Mouse (Mus musculus) activated CD4-positive, CD25-positive, alpha-beta regulatory T cell, adult 4 months (primary cell): ENCODE results near the gene Pank3. TPM values are rescaled to one million over a fixed set of nuclear protein-coding genes. Genes with fewer than 3 reads are reported as not detected.
"Not testable (repeated sequence)": the region's sequence is repeated elsewhere in the genome, so short reads cannot be mapped to it uniquely, and the experiment has no call there.

Source experiments
- ATAC-seq: one replicate; pipeline ENCODE4 v1.8.0; 2017
- polyA plus RNA-seq, 2 experiments: library from polyadenylated mRNA; unstranded; fragments of 100-300 nt; shearing (Covaris generic); gene quantifications; one replicate each; pipeline ENCODE4 v1.2.1; 2017

The Pank3 gene
- polyA plus RNA-seq, 2 experiments from 2014 or later, result 7.7 to 8.5 TPM

GRCm38 (mm10) chr11:35780336-35780735 lies 11.1 kb downstream of the Pank3 start:
- no peak for ATAC-seq

- ATAC-seq, result no peak
These were observed 13.2 kb downstream of the Pank3 start for GRCm38 (mm10) chr11:35782444-35782843.

DNA sequence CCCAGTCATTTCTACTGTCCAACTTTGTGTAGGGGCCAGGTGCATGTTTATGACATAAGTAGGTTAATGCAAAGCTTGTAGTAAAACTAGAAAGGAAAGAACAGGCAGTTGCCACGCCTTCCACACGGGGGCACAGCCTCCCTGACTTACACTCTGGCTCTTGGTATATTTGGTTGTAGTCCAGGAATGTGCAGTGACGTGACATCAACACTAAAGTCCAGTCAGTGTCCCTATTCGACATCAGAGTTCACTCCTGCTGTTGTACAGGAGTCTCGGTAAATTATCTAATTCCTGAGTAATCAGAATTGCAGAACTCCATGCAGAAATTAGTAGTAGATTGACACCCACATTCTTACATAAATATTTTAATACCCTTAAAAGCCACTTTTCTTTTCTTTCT lies 13.8 kb downstream of the Pank3 start:
- ATAC-seq, result no peak

GRCm38 (mm10) chr11:35784002-35784401 lies 14.7 kb downstream of the Pank3 start:
- ATAC-seq, result no peak

GRCm38 (mm10) chr11:35784537-35784936 lies 15.3 kb downstream of the Pank3 start:
- no peak for ATAC-seq

DNA sequence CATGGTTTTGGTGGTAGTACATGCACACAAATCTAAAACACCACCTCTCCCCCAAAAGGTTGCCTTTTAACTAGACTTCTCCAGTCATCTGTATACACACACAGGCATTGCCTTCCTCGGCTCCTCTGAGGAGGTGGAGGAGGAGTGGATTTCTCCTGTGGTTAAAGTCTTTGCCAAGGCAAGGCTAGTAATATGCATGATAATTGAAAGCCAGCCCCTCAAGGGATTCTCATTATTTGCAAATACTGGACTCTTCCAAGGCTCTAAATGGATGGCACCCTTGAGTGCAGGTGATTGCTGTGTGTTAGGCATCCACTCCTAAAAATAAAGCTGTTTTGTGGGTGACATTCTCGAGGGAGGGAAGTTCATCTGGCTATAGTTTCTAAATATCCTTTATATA lies 19.2 kb downstream of the Pank3 start:
- no peak for ATAC-seq

DNA sequence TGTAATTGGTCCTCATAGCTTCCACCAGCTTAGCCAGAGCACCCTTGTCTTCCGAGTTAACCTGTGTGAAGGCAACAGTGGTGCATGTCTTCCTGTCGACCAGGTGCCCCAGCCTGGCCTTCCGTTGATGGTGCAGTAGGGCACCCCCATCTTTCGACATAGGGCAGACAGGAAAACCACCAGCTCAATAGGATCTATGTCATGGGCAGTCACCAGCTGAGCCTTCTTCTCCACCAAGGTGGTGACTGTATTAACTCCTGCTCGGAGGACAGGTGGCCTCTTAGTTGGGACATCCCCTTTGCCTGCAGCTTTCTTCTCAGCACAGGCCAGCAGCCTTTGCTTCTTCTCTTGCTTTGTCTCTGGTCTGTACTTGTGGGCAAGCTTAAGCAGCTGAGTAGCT lies 23.5 kb downstream of the Pank3 start:
- ATAC-seq, result not testable (repeated sequence)

GRCm38 (mm10) chr11:35797751-35798494 lies 28.6 kb downstream of the Pank3 start:
- no peak for ATAC-seq

DNA sequence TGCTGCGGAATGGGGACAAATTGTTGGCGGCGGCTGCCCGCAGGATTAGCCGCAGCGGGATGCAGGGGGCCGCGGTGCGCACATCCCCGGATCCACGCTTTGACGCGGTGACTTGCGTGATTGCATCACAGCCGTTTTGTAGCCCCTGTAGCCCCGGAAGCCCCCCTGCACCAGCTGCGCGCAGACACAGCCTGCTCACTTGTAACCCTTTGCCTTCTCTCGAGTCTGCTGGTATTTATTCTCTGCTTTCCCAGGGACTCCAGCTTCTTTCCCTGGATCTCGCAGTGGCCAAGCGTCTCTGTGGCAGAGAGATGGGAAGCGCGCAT lies 29.2 kb downstream of the Pank3 start:
- no peak for ATAC-seq

- no peak for ATAC-seq
These were observed 29.6 kb downstream of the Pank3 start, which contains the start of gene Fbll1 for GRCm38 (mm10) chr11:35798874-35799273. Fbll1 (minus strand) TSS chr11:35798884.

- ATAC-seq, result no peak
These were observed 32.0 kb downstream of the Pank3 start for GRCm38 (mm10) chr11:35801332-35801731.

DNA sequence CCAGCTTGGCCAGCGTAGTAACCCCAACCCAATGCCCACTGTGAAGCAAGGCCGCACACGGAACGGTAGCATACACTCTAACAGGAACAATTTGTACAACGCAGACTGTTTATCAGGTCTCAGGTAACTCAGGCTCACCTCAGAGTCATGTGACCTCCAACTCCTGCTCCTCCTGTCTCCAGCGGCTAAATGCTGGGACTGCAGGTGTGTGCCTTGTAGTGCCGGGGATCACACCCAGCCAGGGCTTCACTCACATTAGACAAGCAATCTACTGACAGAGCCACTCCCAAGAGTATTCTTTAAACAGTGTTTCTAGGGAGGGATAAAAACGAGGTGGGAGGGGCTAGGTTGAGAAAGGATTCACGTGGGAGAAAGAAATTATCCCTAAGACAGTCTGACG lies 42.2 kb downstream of the Pank3 start:
- ATAC-seq, result no peak

GRCm38 (mm10) chr11:35816316-35816715 lies 47.0 kb downstream of the Pank3 start:
- ATAC-seq, result no peak

GRCm38 (mm10) chr11:35827714-35828113 lies 58.4 kb downstream of the Pank3 start:
- no peak for ATAC-seq

DNA sequence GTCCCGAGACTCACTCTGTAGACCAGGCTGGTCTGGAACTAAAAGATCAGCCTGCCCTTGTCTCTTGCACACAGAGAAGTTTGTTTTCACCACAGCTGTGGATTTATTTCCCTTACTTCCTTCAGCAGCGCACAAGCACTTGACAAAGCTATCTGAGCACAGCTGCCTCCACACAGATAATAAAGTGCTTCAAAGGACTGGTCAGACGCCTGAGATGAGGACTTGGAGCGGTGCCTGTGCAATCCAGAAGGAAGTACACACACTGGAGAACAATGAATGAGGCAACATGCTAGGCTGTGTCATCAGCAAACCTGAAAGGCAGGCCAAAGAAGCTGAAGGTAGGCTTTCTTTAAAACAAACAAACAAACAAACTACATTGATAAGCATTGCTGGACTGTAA lies 62.9 kb downstream of the Pank3 start:
- no peak for ATAC-seq

- ATAC-seq, result no peak
These were observed 64.0 kb downstream of the Pank3 start for GRCm38 (mm10) chr11:35833270-35833669.

- peak; percentile 97 for ATAC-seq
These were observed 64.9 kb downstream of the Pank3 start, which contains the start of gene Rars for GRCm38 (mm10) chr11:35834022-35834760. Rars (minus strand) TSS chr11:35834506.

GRCm38 (mm10) chr11:35837156-35838126 lies 68.2 kb downstream of the Pank3 start:
- no peak for ATAC-seq

GRCm38 (mm10) chr11:35838345-35839338 lies 69.4 kb downstream of the Pank3 start:
- peak; percentile 41 for ATAC-seq

- ATAC-seq, result no peak
These were observed 71.0 kb downstream of the Pank3 start for GRCm38 (mm10) chr11:35840282-35840681.

DNA sequence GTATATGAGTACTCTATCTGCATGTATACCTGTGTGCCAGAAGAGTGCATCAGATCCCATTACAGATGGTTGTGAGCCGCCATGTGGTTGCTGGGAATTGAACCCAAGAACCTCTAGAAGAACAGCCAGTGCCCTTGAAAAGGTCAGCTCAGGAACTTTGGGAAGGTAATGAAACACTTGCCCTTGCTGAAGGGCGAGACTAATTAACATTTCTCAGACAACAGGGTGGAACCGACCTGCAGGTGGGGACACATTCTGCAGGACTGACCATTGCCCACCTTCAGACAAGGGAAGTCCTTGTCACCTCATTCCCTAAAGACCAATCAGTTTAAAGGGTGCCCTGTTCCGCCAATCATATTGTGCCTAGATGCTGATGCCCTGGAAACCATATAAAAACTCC lies 71.5 kb downstream of the Pank3 start:
- ATAC-seq, result not testable (repeated sequence)
